Mouse (Mus musculus) ES-Bruce4 (cell line): ENCODE results near the gene Epdr1. TPM values are rescaled to one million over a fixed set of nuclear protein-coding genes. Genes with fewer than 3 reads are reported as not detected.

Experiments used
- H3K27ac ChIP-seq: 2 replicates; pipeline ENCODE4 v1.5.1; 2012; ENCODE audit warnings: low read length, inconsistent platforms; ENCODE audit not compliant: insufficient read depth
- H3K27me3 ChIP-seq: 2 replicates; pipeline ENCODE4 v1.6.1; 2012; ENCODE audit warnings: mild to moderate bottlenecking, low read length, inconsistent platforms; ENCODE audit not compliant: control insufficient read depth, poor library complexity, insufficient read depth, severe bottlenecking
- H3K36me3 ChIP-seq: 2 replicates; pipeline ENCODE4 v1.6.1; 2012; ENCODE audit warnings: inconsistent platforms, mild to moderate bottlenecking, low read length, moderate library complexity; ENCODE audit not compliant: control insufficient read depth, poor library complexity, insufficient read depth, severe bottlenecking
- H3K4me1 ChIP-seq: one replicate; pipeline ENCODE4 v1.8.1; 2011; ENCODE audit warnings: low read length; ENCODE audit not compliant: control insufficient read depth, insufficient read depth
- H3K4me3 ChIP-seq: 2 replicates; pipeline ENCODE4 v1.5.1; 2011; ENCODE audit warnings: low read depth, mild to moderate bottlenecking, low read length
- H3K9ac ChIP-seq: 2 replicates; pipeline ENCODE4 v1.6.1; 2012; ENCODE audit warnings: low read depth, mild to moderate bottlenecking, inconsistent platforms; ENCODE audit not compliant: poor library complexity, severe bottlenecking
- H3K9me3 ChIP-seq: replicated peaks from 2 replicates; pipeline ENCODE4 v1.6.1; 2012; ENCODE audit warnings: mild to moderate bottlenecking, low read length, inconsistent platforms; ENCODE audit not compliant: control insufficient read depth, poor library complexity, insufficient read depth, severe bottlenecking
- CTCF ChIP-seq: IDR thresholded peaks from one replicate; pipeline ENCODE4 v1.8.1; 2011; ENCODE audit warnings: low read depth, low read length
- EP300 ChIP-seq: IDR thresholded peaks from 2 replicates; pipeline ENCODE4 v1.6.1; 2011; ENCODE audit warnings: low read depth, low read length; ENCODE audit not compliant: insufficient read depth
- POLR2A ChIP-seq: IDR thresholded peaks from one replicate; pipeline ENCODE4 v1.8.1; 2011; ENCODE audit warnings: low read length; ENCODE audit not compliant: insufficient read depth
- polyA plus RNA-seq: library from polyadenylated mRNA; stranded (reverse); fragments of >200 nt; gene quantifications from 2 replicates; pipeline ENCODE4 v1.2.4, GENCODE M21; 2011; ENCODE audit warnings: low read depth; ENCODE audit not compliant: missing spikeins, insufficient read depth, insufficient read length

Epdr1 gene
- polyA plus RNA-seq = 2.5 and 4.5 TPM in 2 replicates

- H3K4me3 ChIP-seq = peak within 1 kb of the TSS; percentile 69
- H3K4me1 ChIP-seq = no peaks in the 10 kb centered on the region
- no peak within 1 kb of the TSS for H3K27ac ChIP-seq
- TF ChIP-seq POLR2A (no peak), CTCF (peak; percentile 11), EP300 (no peak)
- H3K9ac ChIP-seq = peak within 1 kb of the TSS; percentile 75
- no peaks in the 10 kb centered on the region for H3K36me3 ChIP-seq
- H3K9me3 ChIP-seq = no peaks in the 10 kb centered on the region
- H3K27me3 ChIP-seq = no peaks in the 10 kb centered on the region
Observed at GRCm38 (mm10) chr13:19619216-19619927, at the start of gene Epdr1. Epdr1 (minus strand) TSS chr13:19619927.

GRCm38 (mm10) chr13:19668355-19669140, 48.8 kb upstream of the Epdr1 start:
- H3K4me3 ChIP-seq = no peak overlapping the region
- no peaks in the 10 kb centered on the region for H3K27me3 ChIP-seq
- H3K36me3 ChIP-seq = no peaks in the 10 kb centered on the region
- TF ChIP-seq POLR2A (no peak), EP300 (no peak), CTCF (no peak)
- H3K4me1 ChIP-seq = no peaks in the 10 kb centered on the region
- H3K9me3 ChIP-seq = no peaks in the 10 kb centered on the region
- no peak overlapping the region for H3K9ac ChIP-seq
- H3K27ac ChIP-seq = no peak overlapping the region

GRCm38 (mm10) chr13:19652405-19652804, 32.7 kb upstream of the Epdr1 start:
- no peak overlapping the region for H3K9ac ChIP-seq
- H3K9me3 ChIP-seq = peaks cover 5% of the 10 kb centered on the region; the same call in 1 of the 2 replicates
- no peak overlapping the region for H3K4me3 ChIP-seq
- TF ChIP-seq EP300 (no peak), CTCF (no peak), POLR2A (no peak)
- no peaks in the 10 kb centered on the region for H3K4me1 ChIP-seq
- no peak overlapping the region for H3K27ac ChIP-seq
- H3K27me3 ChIP-seq = no peaks in the 10 kb centered on the region
- H3K36me3 ChIP-seq = no peaks in the 10 kb centered on the region

- TF ChIP-seq CTCF (no peak), EP300 (no peak), POLR2A (no peak)
- H3K4me1 ChIP-seq = no peaks in the 10 kb centered on the region
- H3K9me3 ChIP-seq = peaks cover 5% of the 10 kb centered on the region; the same call in 1 of the 2 replicates
- H3K9ac ChIP-seq = no peak overlapping the region
- no peak overlapping the region for H3K27ac ChIP-seq
- no peaks in the 10 kb centered on the region for H3K27me3 ChIP-seq
- no peaks in the 10 kb centered on the region for H3K36me3 ChIP-seq
- no peak overlapping the region for H3K4me3 ChIP-seq
Observed at GRCm38 (mm10) chr13:19649824-19650223, 30.1 kb upstream of the Epdr1 start.

- H3K9me3 ChIP-seq = no peaks in the 10 kb centered on the region
- H3K4me1 ChIP-seq = no peaks in the 10 kb centered on the region
- H3K9ac ChIP-seq = no peak overlapping the region
- no peaks in the 10 kb centered on the region for H3K27me3 ChIP-seq
- H3K4me3 ChIP-seq = no peak overlapping the region
- no peak for TF ChIP-seq EP300
- TF ChIP-seq POLR2A = no peak
- TF ChIP-seq CTCF = no peak
- H3K36me3 ChIP-seq = no peaks in the 10 kb centered on the region
- H3K27ac ChIP-seq = no peak overlapping the region
Observed at GRCm38 (mm10) chr13:19644225-19644624, 24.5 kb upstream of the Epdr1 start.
